Mouse (Mus musculus): ENCODE measurements around the gene Wdr59. TPM values are rescaled to one million over a fixed set of nuclear protein-coding genes. Genes with fewer than 3 reads are reported as not detected.

The Wdr59 gene
- polyA plus RNA-seq (2014; fragmentation: Nextera tagmentation; extraction: Ambion mirVana) = 2.5 and 4.2 TPM in 2 replicates

- peak within 1 kb of the TSS; percentile 65 for H3K4me3 ChIP-seq (ENCODE audit: low read depth, low read length)
- H3K27ac ChIP-seq (ENCODE audit: low read depth, low read length) = no peak within 1 kb of the TSS
- peak within 1 kb of the TSS; percentile 83 for H3K4me2 ChIP-seq
- no peaks in the 10 kb centered on the region for H3K9me3 ChIP-seq (replicated peaks; ENCODE audit: control insufficient read depth, low read length)
- no peaks in the 10 kb centered on the region for H3K27me3 ChIP-seq (ENCODE audit: control insufficient read depth, insufficient read depth, low read length)
- H3K9ac ChIP-seq (ENCODE audit: low read depth, low read length) = peak within 1 kb of the TSS; percentile 72
- WGBS (ENCODE audit: insufficient replicate concordance) = under 1% methylated on average over 34 of the region's 34 CpGs
- no peaks in the 10 kb centered on the region for H3K36me3 ChIP-seq (ENCODE audit: control insufficient read depth, insufficient read depth, low read length)
- ATAC-seq (replicated peaks; ENCODE audit: insufficient number of reproducible peaks, low FRiP score, low TSS enrichment) = peak; percentile 100
- H3K4me1 ChIP-seq (ENCODE audit: control insufficient read depth, insufficient read depth, low read length) = peaks cover 5% of the 10 kb centered on the region; the same call in 1 of the 2 replicates
Measured at GRCm38 (mm10) chr8:111521713-111522429, at the start of gene Wdr59. Gene Wdr59, minus strand, starts transcription at chr8:111522092.

- Histone ChIP-seq H3K36me3 (ENCODE audit: control insufficient read depth, insufficient read depth, low read length) (no peaks in the 10 kb centered on the region), H3K27me3 (ENCODE audit: control insufficient read depth, insufficient read depth, low read length) (no peaks in the 10 kb centered on the region), H3K9ac (ENCODE audit: low read depth, low read length) (no peak overlapping the region), H3K27ac (ENCODE audit: low read depth, low read length) (no peak overlapping the region), H3K9me3 (replicated peaks; ENCODE audit: control insufficient read depth, low read length) (no peaks in the 10 kb centered on the region), H3K4me3 (ENCODE audit: low read depth, low read length) (no peak overlapping the region), H3K4me2 (no peak overlapping the region), H3K4me1 (ENCODE audit: control insufficient read depth, insufficient read depth, low read length) (peaks cover 35% of the 10 kb centered on the region)
- no peak for ATAC-seq (replicated peaks; ENCODE audit: insufficient number of reproducible peaks, low FRiP score, low TSS enrichment)
- WGBS (ENCODE audit: insufficient replicate concordance) = 91% methylated on average over 10 of the region's 10 CpGs
Measured at GRCm38 (mm10) chr8:111571661-111572060, 49.8 kb upstream of the Wdr59 start.

- Histone ChIP-seq H3K4me2 (no peak overlapping the region), H3K27me3 (ENCODE audit: control insufficient read depth, insufficient read depth, low read length) (no peaks in the 10 kb centered on the region), H3K9me3 (replicated peaks; ENCODE audit: control insufficient read depth, low read length) (no peaks in the 10 kb centered on the region), H3K4me3 (ENCODE audit: low read depth, low read length) (no peak overlapping the region), H3K27ac (ENCODE audit: low read depth, low read length) (no peak overlapping the region), H3K4me1 (ENCODE audit: control insufficient read depth, insufficient read depth, low read length) (peaks cover 46% of the 10 kb centered on the region), H3K9ac (ENCODE audit: low read depth, low read length) (no peak overlapping the region), H3K36me3 (ENCODE audit: control insufficient read depth, insufficient read depth, low read length) (no peaks in the 10 kb centered on the region)
- no peak for ATAC-seq (replicated peaks; ENCODE audit: insufficient number of reproducible peaks, low FRiP score, low TSS enrichment)
- 54% methylated on average over 2 of the region's 2 CpGs for WGBS (ENCODE audit: insufficient replicate concordance)
Measured at GRCm38 (mm10) chr8:111570432-111570831, 48.5 kb upstream of the Wdr59 start.

- ATAC-seq (replicated peaks; ENCODE audit: insufficient number of reproducible peaks, low FRiP score, low TSS enrichment) = no peak
- Histone ChIP-seq H3K9me3 (replicated peaks; ENCODE audit: control insufficient read depth, low read length) (no peaks in the 10 kb centered on the region), H3K27me3 (ENCODE audit: control insufficient read depth, insufficient read depth, low read length) (no peaks in the 10 kb centered on the region), H3K4me2 (no peak overlapping the region), H3K4me1 (ENCODE audit: control insufficient read depth, insufficient read depth, low read length) (peaks cover 50% of the 10 kb centered on the region), H3K36me3 (ENCODE audit: control insufficient read depth, insufficient read depth, low read length) (no peaks in the 10 kb centered on the region), H3K9ac (ENCODE audit: low read depth, low read length) (no peak overlapping the region), H3K4me3 (ENCODE audit: low read depth, low read length) (no peak overlapping the region), H3K27ac (ENCODE audit: low read depth, low read length) (no peak overlapping the region)
- 85% methylated on average over 4 of the region's 4 CpGs for WGBS (ENCODE audit: insufficient replicate concordance)
Measured at GRCm38 (mm10) chr8:111569926-111570325, 48.0 kb upstream of the Wdr59 start.

- no peaks in the 10 kb centered on the region for H3K9me3 ChIP-seq (replicated peaks; ENCODE audit: control insufficient read depth, low read length)
- peak overlapping the region; percentile 30 for H3K27ac ChIP-seq (ENCODE audit: low read depth, low read length)
- 44% methylated on average over 3 of the region's 3 CpGs for WGBS (ENCODE audit: insufficient replicate concordance)
- ATAC-seq (replicated peaks; ENCODE audit: insufficient number of reproducible peaks, low FRiP score, low TSS enrichment) = no peak
- no peak overlapping the region; the same call in 1 of the 2 replicates for H3K4me2 ChIP-seq
- H3K36me3 ChIP-seq (ENCODE audit: control insufficient read depth, insufficient read depth, low read length) = no peaks in the 10 kb centered on the region
- no peak overlapping the region for H3K4me3 ChIP-seq (ENCODE audit: low read depth, low read length)
- no peaks in the 10 kb centered on the region for H3K27me3 ChIP-seq (ENCODE audit: control insufficient read depth, insufficient read depth, low read length)
- H3K9ac ChIP-seq (ENCODE audit: low read depth, low read length) = 0 out of 2 replicates have a peak overlapping the region, but pooled peaks have one; percentile 11
- peaks cover 40% of the 10 kb centered on the region for H3K4me1 ChIP-seq (ENCODE audit: control insufficient read depth, insufficient read depth, low read length)
Measured at GRCm38 (mm10) chr8:111568029-111568428, 46.1 kb upstream of the Wdr59 start.

GRCm38 (mm10) chr8:111567571-111567970 lies 45.7 kb upstream of the Wdr59 start:
- Histone ChIP-seq H3K9me3 (replicated peaks; ENCODE audit: control insufficient read depth, low read length) (no peaks in the 10 kb centered on the region), H3K27me3 (ENCODE audit: control insufficient read depth, insufficient read depth, low read length) (no peaks in the 10 kb centered on the region), H3K36me3 (ENCODE audit: control insufficient read depth, insufficient read depth, low read length) (no peaks in the 10 kb centered on the region), H3K4me2 (no peak overlapping the region), H3K4me1 (ENCODE audit: control insufficient read depth, insufficient read depth, low read length) (peaks cover 36% of the 10 kb centered on the region), H3K9ac (ENCODE audit: low read depth, low read length) (no peak overlapping the region), H3K4me3 (ENCODE audit: low read depth, low read length) (no peak overlapping the region), H3K27ac (ENCODE audit: low read depth, low read length) (peak overlapping the region; percentile 30; the same call in 1 of the 2 replicates)
- 51% methylated on average over 3 of the region's 3 CpGs for WGBS (ENCODE audit: insufficient replicate concordance)
- ATAC-seq (replicated peaks; ENCODE audit: insufficient number of reproducible peaks, low FRiP score, low TSS enrichment) = no peak

- H3K9me3 ChIP-seq (replicated peaks; ENCODE audit: control insufficient read depth, low read length) = no peaks in the 10 kb centered on the region
- 0 out of 2 replicates have a peak overlapping the region, but pooled peaks have one; percentile 19 for H3K4me2 ChIP-seq
- H3K27me3 ChIP-seq (ENCODE audit: control insufficient read depth, insufficient read depth, low read length) = no peaks in the 10 kb centered on the region
- peak overlapping the region; percentile 22; the same call in 1 of the 2 replicates for H3K9ac ChIP-seq (ENCODE audit: low read depth, low read length)
- no peaks in the 10 kb centered on the region for H3K36me3 ChIP-seq (ENCODE audit: control insufficient read depth, insufficient read depth, low read length)
- H3K4me3 ChIP-seq (ENCODE audit: low read depth, low read length) = no peak overlapping the region
- H3K27ac ChIP-seq (ENCODE audit: low read depth, low read length) = peak overlapping the region; percentile 15; the same call in 1 of the 2 replicates
- ATAC-seq (replicated peaks; ENCODE audit: insufficient number of reproducible peaks, low FRiP score, low TSS enrichment) = no peak
- WGBS (ENCODE audit: insufficient replicate concordance) = 59% methylated on average over 9 of the region's 9 CpGs
- H3K4me1 ChIP-seq (ENCODE audit: control insufficient read depth, insufficient read depth, low read length) = peaks cover 33% of the 10 kb centered on the region
Measured at GRCm38 (mm10) chr8:111566326-111566725, 44.4 kb upstream of the Wdr59 start.

- ATAC-seq (replicated peaks; ENCODE audit: insufficient number of reproducible peaks, low FRiP score, low TSS enrichment) = peak; percentile 62; the same call in 1 of the 2 replicates
- Histone ChIP-seq H3K9me3 (replicated peaks; ENCODE audit: control insufficient read depth, low read length) (no peaks in the 10 kb centered on the region), H3K4me2 (0 out of 2 replicates have a peak overlapping the region, but pooled peaks have one; percentile 19), H3K27me3 (ENCODE audit: control insufficient read depth, insufficient read depth, low read length) (no peaks in the 10 kb centered on the region), H3K27ac (ENCODE audit: low read depth, low read length) (peak overlapping the region; percentile 29; the same call in 1 of the 2 replicates), H3K9ac (ENCODE audit: low read depth, low read length) (peak overlapping the region; percentile 22; the same call in 1 of the 2 replicates), H3K4me1 (ENCODE audit: control insufficient read depth, insufficient read depth, low read length) (peaks cover 37% of the 10 kb centered on the region), H3K4me3 (ENCODE audit: low read depth, low read length) (no peak overlapping the region), H3K36me3 (ENCODE audit: control insufficient read depth, insufficient read depth, low read length) (no peaks in the 10 kb centered on the region)
- WGBS (ENCODE audit: insufficient replicate concordance) = 21% methylated on average over 5 of the region's 5 CpGs
Measured at GRCm38 (mm10) chr8:111565784-111566191, 43.9 kb upstream of the Wdr59 start.
